Mouse (Mus musculus) MEL (cell line): Measurements from ENCODE around the gene Sox5.

Source experiments
- CTCF ChIP-seq, 3 experiments: IDR thresholded peaks in 2 of 3; conservative IDR thresholded peaks in 1 of 3; 2 replicates each; pipeline ENCODE4 v1.5.1; 2011 to 2012; ENCODE audit warnings: low read length in 3 of 3, low read depth in 2 of 3, mild to moderate bottlenecking in 2 of 3, improper control_type of control experiment in 1 of 3, inconsistent platforms in 1 of 3, mixed read lengths in 1 of 3, moderate library complexity in 1 of 3; ENCODE audit not compliant: control insufficient read depth in 1 of 3, insufficient read depth in 1 of 3, poor library complexity in 1 of 3, severe bottlenecking in 1 of 3
- EP300 ChIP-seq, 2 experiments: IDR thresholded peaks; 2 replicates each; pipeline ENCODE4 v1.6.1; 2011; ENCODE audit warnings: improper control_type of control experiment in 2 of 2, low read length in 2 of 2, low read depth in 1 of 2, mild to moderate bottlenecking in 1 of 2
- GATA1 ChIP-seq: IDR thresholded peaks from 2 replicates; pipeline ENCODE4 v1.6.1; 2011; ENCODE audit warnings: low read depth, low read length, improper control_type of control experiment
- MXI1 ChIP-seq: IDR thresholded peaks from 2 replicates; pipeline ENCODE4 v1.6.1; 2011; ENCODE audit warnings: mild to moderate bottlenecking, low read depth, low read length, improper control_type of control experiment
- POLR2A ChIP-seq, 2 experiments: IDR thresholded peaks; 2 replicates each; pipeline ENCODE4 v1.6.1; 2011 to 2012; ENCODE audit warnings: low read length in 2 of 2, mild to moderate bottlenecking in 2 of 2, control low read depth in 1 of 2, improper control_type of control experiment in 1 of 2, low read depth in 1 of 2, moderate library complexity in 1 of 2; ENCODE audit not compliant: control insufficient read depth in 1 of 2, insufficient read depth in 1 of 2, poor library complexity in 1 of 2
- POLR2AphosphoS5 ChIP-seq: IDR thresholded peaks from 2 replicates; pipeline ENCODE4 v1.6.1; 2012; ENCODE audit warnings: low read depth, borderline replicate concordance, mild to moderate bottlenecking, inconsistent platforms, low read length, moderate library complexity, mixed read lengths
- TCF12 ChIP-seq: IDR thresholded peaks from 2 replicates; pipeline ENCODE4 v1.6.1; 2014; ENCODE audit warnings: low read depth, mild to moderate bottlenecking, inconsistent platforms, low read length, improper control_type of control experiment, moderate library complexity
- ZC3H11A ChIP-seq: IDR thresholded peaks from 2 replicates; pipeline ENCODE4 v1.6.1; 2012; ENCODE audit warnings: low read depth, mild to moderate bottlenecking, inconsistent platforms, low read length, improper control_type of control experiment

DNA sequence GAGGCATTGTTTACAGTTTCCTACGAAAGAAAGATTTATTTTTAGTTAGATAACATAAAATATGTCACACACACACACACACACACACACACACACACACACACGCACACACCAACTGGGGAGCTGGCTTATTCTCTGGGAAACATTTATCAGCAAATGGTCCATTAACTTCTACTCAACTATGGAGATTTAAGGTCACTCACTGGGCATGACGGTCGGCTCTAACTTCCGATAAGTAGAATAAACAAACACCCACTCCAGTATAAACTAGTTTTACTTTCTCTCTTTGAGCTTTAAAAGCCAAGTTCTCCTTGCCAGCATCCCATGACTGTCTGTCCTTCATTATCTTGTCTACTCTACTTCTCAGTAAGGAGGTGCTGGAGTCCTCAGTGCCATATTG is 33.8 kb upstream of the Sox5 start:
- TF ChIP-seq ZC3H11A (no peak), CTCF (IDR thresholded peaks at IDR 0.05 in 2 of 3, conservative IDR thresholded peaks at IDR 0.05 in 1 of 3; ENCODE audit: control insufficient read depth in 1 of 3, insufficient read depth in 1 of 3, low read depth in 2 of 3, low read length in 3 of 3, poor library complexity in 1 of 3, severe bottlenecking in 1 of 3) (no peak), GATA1 (no peak), POLR2AphosphoS5 (no peak), EP300 (IDR thresholded peaks at IDR 0.05; ENCODE audit: low read depth in 1 of 2, low read length in 2 of 2) (no peak), POLR2A (IDR thresholded peaks at IDR 0.05; ENCODE audit: control insufficient read depth in 1 of 2, insufficient read depth in 1 of 2, low read depth in 1 of 2, low read length in 2 of 2, poor library complexity in 1 of 2) (no peak), TCF12 (no peak), MXI1 (no peak)
